Mouse (Mus musculus) lung, embryonic 14.5 days (tissue): ENCODE data around the gene Uqcrfs1. TPM values are rescaled to one million over a fixed set of nuclear protein-coding genes. Genes with fewer than 3 reads are reported as not detected.

Source experiments
- ATAC-seq: fragments of 200-750 bp; cut with Nextera tagmentation; 2 replicates; pipeline ENCODE4 v1.8.0; 2017; ENCODE audit warnings: mild to moderate bottlenecking, moderate TSS enrichment, moderate library complexity; ENCODE audit not compliant: insufficient read depth
- DNase-seq: peaks from one replicate; pipeline ENCODE4 v3.0.0-alpha.2; 2015
- H3K27ac ChIP-seq: fragments of 300-500 bp; sonication (generic); 2 replicates; pipeline ENCODE4 v1.5.1; 2014; ENCODE audit warnings: low read depth, mild to moderate bottlenecking, moderate library complexity
- H3K27me3 ChIP-seq: fragments of 300-500 bp; sonication (generic); 2 replicates; pipeline ENCODE4 v1.6.1; 2014; ENCODE audit warnings: low read length, control low read depth; ENCODE audit not compliant: insufficient read depth
- H3K36me3 ChIP-seq: fragments of 300-500 bp; sonication (generic); 2 replicates; pipeline ENCODE4 v1.6.1; 2014; ENCODE audit warnings: control low read depth; ENCODE audit not compliant: insufficient read depth
- H3K4me1 ChIP-seq: fragments of 300-500 bp; sonication (generic); 2 replicates; pipeline ENCODE4 v1.6.1; 2014; ENCODE audit warnings: antibody characterized with exemption, control low read depth; ENCODE audit not compliant: insufficient read depth
- H3K4me2 ChIP-seq: fragments of 300-500 bp; sonication (generic); 2 replicates; pipeline ENCODE4 v1.6.1; 2014; ENCODE audit warnings: mild to moderate bottlenecking
- H3K4me3 ChIP-seq: fragments of 300-500 bp; sonication (generic); 2 replicates; pipeline ENCODE4 v1.5.1; 2014; ENCODE audit warnings: low read depth, low read length
- H3K9ac ChIP-seq: fragments of 300-500 bp; sonication (generic); 2 replicates; pipeline ENCODE4 v1.6.1; 2014
- H3K9me3 ChIP-seq: fragments of 300-500 bp; sonication (generic); 2 replicates; pipeline ENCODE4 v1.6.1; 2016; ENCODE audit warnings: low read depth, low read length, control low read depth
- CTCF ChIP-seq: IDR thresholded peaks from 2 replicates; pipeline ENCODE4 v1.5.1; 2016; ENCODE audit warnings: antibody characterized with exemption, low read depth
- WGBS: fragments of 180-500 bp; shearing (Covaris S2); extraction: QIAGEN DNeasy Blood & Tissue Kit; methylation state at CpG from one replicate; pipeline ENCODE4 v1.1.7; 2014; 5-methylcytosine and 5-hydroxymethylcytosine counted together
- polyA plus RNA-seq: library from polyadenylated mRNA; unstranded; fragments of >200 nt; fragmentation: Nextera tagmentation; extraction: Ambion mirVana; gene quantifications from 2 replicates; pipeline ENCODE4 v1.2.1, GENCODE M21; 2014

Gene Uqcrfs1
- polyA plus RNA-seq: 200 and 216 TPM in 2 replicates

DNA sequence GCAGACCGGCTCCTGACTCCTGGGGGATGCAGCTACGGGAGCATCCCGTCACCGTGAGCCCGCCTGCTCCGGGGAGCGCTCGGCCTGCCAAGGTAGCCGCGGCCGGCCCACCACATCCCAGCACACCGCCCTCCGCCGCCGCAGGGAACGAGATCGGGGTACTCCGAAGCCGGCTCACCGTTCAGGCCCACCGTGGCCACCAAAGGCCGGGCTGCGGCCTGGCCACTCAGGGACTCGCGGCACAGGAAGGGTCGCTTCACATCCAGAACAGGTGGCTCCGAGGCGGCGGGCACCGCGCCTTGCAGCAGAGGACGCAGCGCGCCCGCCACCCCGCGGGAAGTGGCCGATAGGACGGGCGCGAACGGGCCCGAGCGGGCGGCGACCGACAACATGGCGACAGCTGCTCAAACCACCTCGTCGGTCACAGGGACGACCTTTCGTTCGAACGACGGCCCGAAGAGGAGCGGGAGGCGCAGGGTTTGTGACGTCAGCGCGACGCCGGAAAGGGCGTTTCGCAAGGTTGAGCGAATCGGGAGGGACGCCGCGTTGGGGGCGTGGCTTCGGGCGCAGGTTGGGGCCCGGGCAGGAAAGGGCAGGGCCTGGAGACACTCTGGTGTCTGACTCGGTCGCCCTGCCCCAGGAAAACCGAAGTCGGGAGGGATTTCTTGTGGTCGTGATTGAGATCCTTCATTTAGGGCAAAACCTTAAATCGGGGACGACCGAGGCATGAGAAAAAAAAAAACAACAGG, at the start of gene Uqcrfs1:
Gene Uqcrfs1 (minus strand): TSS at position 507 of the 749 bp plus-strand sequence.
- ATAC-seq: peak; percentile 99
- Histone ChIP-seq H3K4me1 (peaks cover 2% of the 10 kb centered on the region; the same call in 1 of the 2 replicates), H3K9ac (peak within 1 kb of the TSS; percentile 93), H3K4me3 (peak within 1 kb of the TSS; percentile 95), H3K4me2 (peak within 1 kb of the TSS; percentile 83), H3K36me3 (peaks cover 11% of the 10 kb centered on the region), H3K27ac (peak within 1 kb of the TSS; percentile 75), H3K27me3 (no peaks in the 10 kb centered on the region), H3K9me3 (no peaks in the 10 kb centered on the region)
- no peak for TF ChIP-seq CTCF
- WGBS: under 1% methylated on average over 82 of the region's 82 CpGs
- peak; percentile 99 for DNase-seq

DNA sequence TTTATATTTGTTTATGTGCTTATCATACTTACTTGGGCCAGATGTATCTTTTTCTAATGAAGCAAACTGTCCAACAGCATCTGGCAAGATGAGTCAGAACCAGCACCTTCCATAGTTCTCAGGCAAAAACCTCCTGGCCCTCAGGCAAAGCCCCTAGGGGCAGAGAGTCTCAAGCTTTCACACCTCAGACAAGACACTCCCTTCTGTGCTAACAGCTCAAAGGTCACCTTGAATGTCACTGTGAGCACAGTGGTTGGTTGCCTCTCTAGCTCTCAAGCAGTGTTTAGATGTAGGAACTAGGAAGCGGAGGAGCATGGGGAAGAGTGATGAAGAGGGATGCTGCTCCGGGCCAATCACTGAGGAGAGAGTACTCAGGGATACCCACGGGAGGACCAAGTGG, 40.6 kb upstream of the Uqcrfs1 start:
- 83% methylated on average over 3 of the region's 3 CpGs for WGBS
- no peak for ATAC-seq

DNA sequence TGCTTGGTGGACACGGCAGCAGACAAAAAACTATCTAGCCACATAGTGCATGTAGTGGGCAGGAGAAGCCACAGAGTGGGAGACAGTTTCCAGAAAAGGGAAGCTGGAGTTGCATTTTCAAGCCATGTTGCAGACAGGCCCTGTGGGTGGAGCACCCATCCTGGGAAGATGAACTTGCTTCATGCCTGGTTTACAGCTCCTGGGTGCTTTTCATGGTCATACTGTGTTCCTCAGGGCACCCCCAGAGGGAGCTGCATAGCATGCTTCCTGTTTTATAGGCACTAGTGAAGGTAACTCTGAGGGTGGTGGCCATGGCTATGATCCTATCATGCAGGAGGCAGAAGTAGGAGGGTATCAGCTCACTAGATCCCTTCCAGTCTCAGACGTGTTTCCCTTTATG, 37.4 kb upstream of the Uqcrfs1 start:
- WGBS: 77% methylated on average over 2 of the region's 2 CpGs
- H3K4me2 ChIP-seq: no peak overlapping the region
- DNase-seq: no peak

More for the DNA sequence above, 40.6 kb upstream of the Uqcrfs1 start:
- no peak for DNase-seq
- Histone ChIP-seq H3K27me3 (no peaks in the 10 kb centered on the region), H3K27ac (no peak overlapping the region), H3K9me3 (no peaks in the 10 kb centered on the region), H3K4me2 (no peak overlapping the region), H3K4me3 (no peak overlapping the region), H3K4me1 (no peaks in the 10 kb centered on the region), H3K36me3 (no peaks in the 10 kb centered on the region), H3K9ac (no peak overlapping the region)
- TF ChIP-seq CTCF: no peak

DNA sequence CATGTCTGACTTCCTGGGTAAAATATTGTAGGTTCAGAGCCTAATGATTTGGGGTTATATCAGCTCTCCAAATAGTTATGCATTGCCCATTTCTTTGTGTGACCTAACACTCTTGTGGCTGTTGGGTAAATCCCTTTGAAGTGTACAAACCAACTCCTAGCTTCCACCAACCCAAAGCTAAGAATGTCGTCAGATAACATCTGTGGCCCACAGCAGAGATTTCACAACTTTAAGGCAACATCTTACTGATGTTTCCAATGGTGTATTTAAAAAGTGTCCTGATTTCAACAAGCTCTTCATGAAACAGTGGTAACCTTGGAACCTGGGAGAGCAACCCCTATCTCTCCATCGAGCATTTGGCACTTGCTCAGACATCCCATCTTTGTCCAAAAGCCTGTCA, 33.6 kb upstream of the Uqcrfs1 start:
- Histone ChIP-seq H3K9me3 (no peaks in the 10 kb centered on the region), H3K27ac (no peak overlapping the region), H3K4me1 (no peaks in the 10 kb centered on the region), H3K4me3 (no peak overlapping the region), H3K4me2 (no peak overlapping the region), H3K9ac (no peak overlapping the region), H3K27me3 (no peaks in the 10 kb centered on the region), H3K36me3 (no peaks in the 10 kb centered on the region)
- WGBS: 50% methylated on average over 2 of the region's 2 CpGs
- no peak for ATAC-seq
- DNase-seq: no peak
- TF ChIP-seq CTCF: no peak

More for the DNA sequence above, 37.4 kb upstream of the Uqcrfs1 start:
- Histone ChIP-seq H3K9ac (no peak overlapping the region), H3K4me1 (no peaks in the 10 kb centered on the region), H3K36me3 (no peaks in the 10 kb centered on the region), H3K9me3 (no peaks in the 10 kb centered on the region), H3K4me3 (no peak overlapping the region), H3K27me3 (no peaks in the 10 kb centered on the region), H3K27ac (no peak overlapping the region)
- ATAC-seq: no peak
- no peak for TF ChIP-seq CTCF

DNA sequence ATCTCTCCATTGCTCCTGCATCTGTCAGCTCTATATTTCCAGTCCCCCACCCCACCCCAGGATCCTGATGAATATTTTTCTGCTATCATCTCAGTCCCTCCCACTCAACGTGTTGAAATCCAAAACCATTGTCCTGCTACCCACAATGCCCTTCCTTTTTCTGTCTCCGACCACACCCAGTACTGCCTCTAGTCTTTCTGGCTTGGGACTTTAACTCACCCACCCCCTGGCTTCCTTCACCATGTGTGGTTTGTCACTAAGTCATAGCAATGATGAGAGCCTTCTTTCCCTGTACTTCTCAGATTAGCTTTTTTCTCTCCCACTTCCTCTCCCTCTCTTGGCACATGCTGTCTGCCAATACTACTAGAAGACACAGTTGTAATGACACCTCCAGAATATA, 31.7 kb upstream of the Uqcrfs1 start:
- Histone ChIP-seq H3K27ac (no peak overlapping the region), H3K27me3 (no peaks in the 10 kb centered on the region), H3K4me1 (no peaks in the 10 kb centered on the region), H3K36me3 (no peaks in the 10 kb centered on the region), H3K4me2 (no peak overlapping the region), H3K4me3 (no peak overlapping the region), H3K9me3 (no peaks in the 10 kb centered on the region), H3K9ac (no peak overlapping the region)
- no peak for TF ChIP-seq CTCF
- no peak for DNase-seq
- 59% methylated on average over 2 of the region's 2 CpGs for WGBS
- ATAC-seq: no peak

DNA sequence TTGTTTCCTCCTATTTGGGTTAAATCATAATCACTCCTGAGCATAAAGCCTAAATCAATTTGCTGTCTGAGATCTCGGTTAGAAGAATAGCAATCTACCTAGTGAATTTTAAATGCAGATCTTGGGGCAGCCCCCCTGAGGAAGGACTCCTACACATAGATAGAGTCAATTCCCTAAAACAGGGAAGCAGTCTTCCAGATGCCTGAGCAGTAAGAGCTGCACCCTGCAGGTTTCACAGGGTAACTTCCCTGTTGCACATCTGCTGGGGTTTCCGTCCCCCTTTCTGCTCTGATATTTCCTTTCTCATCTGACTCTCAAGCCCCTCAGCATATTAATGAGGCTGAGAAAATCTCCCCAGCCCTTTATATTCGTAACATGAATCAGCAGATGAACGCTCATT, 27.8 kb upstream of the Uqcrfs1 start:
- no peaks in the 10 kb centered on the region for H3K36me3 ChIP-seq
- WGBS: 78% methylated on average over 4 of the region's 4 CpGs
- no peaks in the 10 kb centered on the region for H3K27me3 ChIP-seq
- no peak overlapping the region for H3K4me2 ChIP-seq
- H3K9ac ChIP-seq: no peak overlapping the region
- TF ChIP-seq CTCF: no peak
- no peaks in the 10 kb centered on the region for H3K9me3 ChIP-seq
- H3K4me3 ChIP-seq: no peak overlapping the region
- no peak for DNase-seq
- H3K27ac ChIP-seq: no peak overlapping the region
- no peaks in the 10 kb centered on the region for H3K4me1 ChIP-seq
- ATAC-seq: no peak

DNA sequence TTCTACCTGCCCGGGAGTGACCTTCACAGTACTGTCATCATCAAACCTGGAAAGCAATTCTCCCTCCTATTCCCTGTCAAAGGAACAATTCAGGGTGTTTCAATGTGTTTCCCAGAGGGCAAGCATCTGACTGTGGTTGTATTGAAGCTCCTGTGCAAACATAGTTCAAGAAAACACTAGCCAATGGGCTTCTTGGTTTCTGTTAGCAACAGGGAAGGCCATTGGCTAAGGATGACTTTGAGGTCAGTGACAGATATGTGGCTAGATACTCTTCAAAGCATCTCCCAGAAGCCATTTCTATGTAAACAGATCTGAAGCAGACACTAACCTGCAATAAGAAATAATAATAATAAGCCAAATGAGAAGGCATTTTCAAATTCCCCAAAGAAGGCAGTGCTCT, 25.0 kb upstream of the Uqcrfs1 start:
- TF ChIP-seq CTCF: no peak
- H3K27me3 ChIP-seq: no peaks in the 10 kb centered on the region
- 88% methylated on average over 1 of the region's 1 CpGs for WGBS
- H3K4me2 ChIP-seq: no peak overlapping the region
- H3K27ac ChIP-seq: no peak overlapping the region
- no peaks in the 10 kb centered on the region for H3K9me3 ChIP-seq
- no peaks in the 10 kb centered on the region for H3K36me3 ChIP-seq
- H3K9ac ChIP-seq: no peak overlapping the region
- ATAC-seq (no peak), DNase-seq (no peak)
- H3K4me1 ChIP-seq: no peaks in the 10 kb centered on the region
- no peak overlapping the region for H3K4me3 ChIP-seq
